Mouse (Mus musculus) intestine, embryonic 15.5 days (tissue): ENCODE measurements at regions not wholly inside any gene's neighbourhood (a gene's known extent, or its start where the extent isn't known, plus 50 kb on each side); places are given as distances from the start of the nearest gene placed in this dataset.

Experiments
- ATAC-seq: fragments of 200-750 bp; cut with Nextera tagmentation; 2 replicates; pipeline ENCODE4 v1.8.0; 2017; ENCODE audit warnings: moderate TSS enrichment, moderate library complexity
- H3K27ac ChIP-seq: fragments of 300-500 bp; sonication (generic); 2 replicates; pipeline ENCODE4 v1.5.1; 2015; ENCODE audit warnings: mild to moderate bottlenecking, inconsistent platforms
- H3K27me3 ChIP-seq: fragments of 300-500 bp; sonication (generic); replicated peaks from 2 replicates; pipeline ENCODE4 v1.6.1; 2015; ENCODE audit warnings: inconsistent platforms
- H3K36me3 ChIP-seq: fragments of 300-500 bp; sonication (generic); 2 replicates; pipeline ENCODE4 v1.6.1; 2015; ENCODE audit warnings: inconsistent platforms
- H3K4me1 ChIP-seq: fragments of 300-500 bp; sonication (generic); replicated peaks from 2 replicates; pipeline ENCODE4 v1.6.1; 2015; ENCODE audit warnings: inconsistent platforms
- H3K4me2 ChIP-seq: fragments of 300-500 bp; sonication (generic); replicated peaks from 2 replicates; pipeline ENCODE4 v1.6.1; 2015; ENCODE audit warnings: mild to moderate bottlenecking, inconsistent platforms
- H3K4me3 ChIP-seq: fragments of 300-500 bp; sonication (generic); replicated peaks from 2 replicates; pipeline ENCODE4 v1.5.1; 2015; ENCODE audit warnings: inconsistent platforms
- H3K9ac ChIP-seq: fragments of 300-500 bp; sonication (generic); 2 replicates; pipeline ENCODE4 v1.6.1; 2015; ENCODE audit warnings: inconsistent platforms
- H3K9me3 ChIP-seq: fragments of 300-500 bp; sonication (generic); 2 replicates; pipeline ENCODE4 v1.6.1; 2016; ENCODE audit warnings: inconsistent platforms
- WGBS: fragments of 180-500 bp; shearing (Covaris S2); methylation state at CpG from one replicate; pipeline ENCODE4 v1.1.7; 2015; 5-methylcytosine and 5-hydroxymethylcytosine counted together

DNA sequence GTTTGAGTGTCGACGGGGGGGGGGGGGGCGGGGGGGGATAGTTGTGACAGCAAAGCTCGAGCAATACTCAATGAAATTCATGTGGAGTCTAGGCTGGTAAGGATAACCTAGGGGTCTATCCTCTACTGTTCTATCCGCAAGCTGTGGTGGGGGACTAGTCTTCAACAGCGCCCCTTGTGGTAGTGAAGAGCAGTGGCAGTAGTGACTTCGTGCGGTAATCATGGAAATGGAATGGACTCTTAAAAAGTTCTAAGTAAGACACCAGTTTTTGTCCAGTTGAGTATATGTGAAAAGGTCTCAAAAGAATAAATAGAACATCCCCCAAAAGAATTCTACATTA lies 51.1 kb upstream of the Lrig1 start:
- Histone ChIP-seq H3K27me3 (no peaks in the 10 kb centered on the region), H3K36me3 (no peaks in the 10 kb centered on the region), H3K4me3 (no peak overlapping the region), H3K4me2 (no peak overlapping the region), H3K9me3 (no peaks in the 10 kb centered on the region), H3K9ac (no peak overlapping the region), H3K27ac (no peak overlapping the region), H3K4me1 (no peaks in the 10 kb centered on the region)
- WGBS = 34% methylated on average over 8 of the region's 8 CpGs
- no peak for ATAC-seq

DNA sequence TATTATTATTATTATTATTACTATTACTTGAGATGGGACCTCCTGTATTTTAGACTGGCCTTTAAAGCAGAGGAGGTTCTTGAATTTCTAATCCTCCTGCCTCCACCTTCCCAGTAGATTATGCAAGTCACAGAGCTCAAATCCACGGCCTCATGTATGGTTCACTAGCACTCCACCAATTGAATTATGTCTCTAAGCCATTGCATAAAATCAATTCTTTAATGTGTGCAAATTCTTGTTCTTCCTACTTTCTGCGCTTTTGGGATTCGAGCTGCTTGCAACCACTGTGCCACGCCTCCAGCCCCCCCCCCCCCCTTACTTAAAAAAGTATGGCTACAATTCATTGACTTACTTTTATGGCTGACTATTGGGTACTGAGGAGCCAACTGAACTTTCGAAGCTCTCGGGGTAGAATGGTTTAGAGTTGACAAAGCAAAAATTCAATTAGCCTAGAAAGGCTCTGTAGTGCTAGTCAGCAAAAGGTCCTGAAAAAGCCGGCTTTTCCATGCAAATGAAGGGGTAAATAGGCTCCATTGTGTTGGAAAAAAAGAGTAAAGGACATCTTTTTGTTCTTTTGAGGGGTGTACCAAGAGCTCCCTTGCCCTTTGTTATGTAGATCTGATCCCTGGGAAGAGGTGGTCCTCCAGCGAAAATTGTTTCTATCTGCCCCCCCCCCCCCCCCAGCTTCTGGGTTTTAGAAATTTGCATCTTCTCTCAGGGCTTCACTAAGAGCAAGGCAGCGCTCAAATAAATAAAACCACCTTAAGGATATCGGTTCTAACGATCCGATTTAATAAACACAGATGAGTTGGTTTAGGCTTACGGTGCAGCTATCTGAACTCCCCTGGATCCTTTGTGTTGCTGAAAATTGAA lies 50.5 kb upstream of the Lrig1 start:
- H3K27me3 ChIP-seq = no peaks in the 10 kb centered on the region
- H3K36me3 ChIP-seq = no peaks in the 10 kb centered on the region
- no peaks in the 10 kb centered on the region for H3K4me1 ChIP-seq
- H3K9ac ChIP-seq = no peak overlapping the region
- no peak overlapping the region for H3K4me3 ChIP-seq
- no peaks in the 10 kb centered on the region for H3K9me3 ChIP-seq
- no peak overlapping the region for H3K4me2 ChIP-seq
- H3K27ac ChIP-seq = no peak overlapping the region
- ATAC-seq = no peak
- WGBS = 37% methylated on average over 13 of the region's 13 CpGs
